Mouse (Mus musculus) lung, postnatal 0 days (tissue): ENCODE measurements around the gene Cyp27b1. TPM values are rescaled to one million over a fixed set of nuclear protein-coding genes. Genes with fewer than 3 reads are reported as not detected.
A peak's percentile ranks its signal among the peaks of the same experiment; 100 is the strongest.

ENCODE experiments used
- ATAC-seq: fragments of 200-750 bp; cut with Nextera tagmentation; 2 replicates; pipeline ENCODE4 v1.8.0; 2017; ENCODE audit warnings: moderate library complexity
- DNase-seq: peaks from one replicate; pipeline ENCODE4 v3.0.0-alpha.2; 2016; ENCODE audit warnings: low spot score
- H3K27ac ChIP-seq: fragments of 300-500 bp; sonication (generic); 2 replicates; pipeline ENCODE4 v1.5.1; 2014; ENCODE audit warnings: antibody characterized with exemption, mild to moderate bottlenecking, low read length, mixed read lengths
- H3K27me3 ChIP-seq: fragments of 300-500 bp; sonication (generic); replicated peaks from 2 replicates; pipeline ENCODE4 v1.6.1; 2014; ENCODE audit warnings: low read length, mixed read lengths; ENCODE audit not compliant: insufficient read depth
- H3K36me3 ChIP-seq: fragments of 300-500 bp; sonication (generic); 2 replicates; pipeline ENCODE4 v1.6.1; 2014; ENCODE audit warnings: low read length, mixed read lengths; ENCODE audit not compliant: insufficient read depth
- H3K4me1 ChIP-seq: fragments of 300-500 bp; sonication (generic); 2 replicates; pipeline ENCODE4 v1.6.1; 2014; ENCODE audit warnings: antibody characterized with exemption, low read depth, low read length, mixed read lengths; ENCODE audit not compliant: insufficient read depth
- H3K4me2 ChIP-seq: fragments of 300-500 bp; sonication (generic); replicated peaks from 2 replicates; pipeline ENCODE4 v1.6.1; 2014; ENCODE audit warnings: low read depth, mild to moderate bottlenecking, low read length, moderate library complexity, mixed read lengths
- H3K4me3 ChIP-seq: fragments of 300-500 bp; sonication (generic); 2 replicates; pipeline ENCODE4 v1.5.1; 2014; ENCODE audit warnings: low read depth, low read length
- H3K9ac ChIP-seq: fragments of 300-500 bp; sonication (generic); replicated peaks from 2 replicates; pipeline ENCODE4 v1.6.1; 2014; ENCODE audit warnings: low read depth, mild to moderate bottlenecking
- H3K9me3 ChIP-seq: fragments of 300-500 bp; sonication (generic); 2 replicates; pipeline ENCODE4 v1.6.1; 2016; ENCODE audit warnings: low read length, mixed read lengths
- CTCF ChIP-seq: IDR thresholded peaks from 2 replicates; pipeline ENCODE4 v1.5.1; 2016; ENCODE audit warnings: antibody characterized with exemption, mild to moderate bottlenecking
- EP300 ChIP-seq: IDR thresholded peaks from 2 replicates; pipeline ENCODE4 v1.6.1; 2016; ENCODE audit warnings: antibody characterized with exemption, mild to moderate bottlenecking, control low read depth
- WGBS: fragments of 180-500 bp; shearing (Covaris S2); extraction: QIAGEN DNeasy Blood & Tissue Kit; methylation state at CpG from one replicate; pipeline ENCODE4 v1.1.7; 2014; 5-methylcytosine and 5-hydroxymethylcytosine counted together
- polyA plus RNA-seq: library from polyadenylated mRNA; unstranded; fragments of >200 nt; fragmentation: Nextera tagmentation; extraction: Ambion mirVana; gene quantifications from 2 replicates; pipeline ENCODE4 v1.2.1, GENCODE M21; 2015

The Cyp27b1 gene
- polyA plus RNA-seq, 1 experiment from 2014 or later = 0.13 TPM

DNA sequence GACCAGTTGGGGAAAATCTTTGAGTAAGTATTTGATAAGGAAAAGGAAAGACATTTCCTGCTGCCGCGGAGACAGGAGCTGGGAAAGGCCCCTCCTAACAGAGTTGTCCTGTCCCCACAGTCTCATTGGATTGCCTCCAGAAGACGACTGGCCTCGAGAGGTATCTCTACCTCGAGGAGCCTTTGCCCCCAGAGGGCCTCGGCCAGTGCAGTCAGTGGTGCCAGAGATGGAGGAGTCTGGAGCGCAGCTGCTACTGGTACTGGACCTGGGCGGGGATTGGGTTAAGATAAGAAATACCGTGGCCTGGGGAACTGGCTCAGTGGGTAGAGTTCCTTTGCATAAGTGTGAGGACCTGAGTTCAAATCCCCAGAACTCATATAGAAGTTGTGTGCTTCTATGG is 17.9 kb downstream of the Cyp27b1 start:
- no peak overlapping the region for H3K4me3 ChIP-seq
- H3K27ac ChIP-seq = no peak overlapping the region
- DNase-seq = no peak
- no peaks in the 10 kb centered on the region for H3K27me3 ChIP-seq
- no peak overlapping the region for H3K4me2 ChIP-seq
- no peak overlapping the region for H3K9ac ChIP-seq
- peaks cover 20% of the 10 kb centered on the region for H3K36me3 ChIP-seq
- 66% methylated on average over 9 of the region's 9 CpGs for WGBS
- TF ChIP-seq EP300 = no peak
- TF ChIP-seq CTCF = no peak
- peaks cover 11% of the 10 kb centered on the region; the same call in 1 of the 2 replicates for H3K4me1 ChIP-seq
- ATAC-seq = no peak
- H3K9me3 ChIP-seq = no peaks in the 10 kb centered on the region

GRCm38 (mm10) chr10:127066519-127067018 is 18.5 kb downstream of the Cyp27b1 start:
- H3K4me2 ChIP-seq = no peak overlapping the region
- H3K27ac ChIP-seq = no peak overlapping the region
- H3K9me3 ChIP-seq = no peaks in the 10 kb centered on the region
- H3K9ac ChIP-seq = no peak overlapping the region
- H3K27me3 ChIP-seq = no peaks in the 10 kb centered on the region
- WGBS = 91% methylated on average over 14 of the region's 14 CpGs
- ATAC-seq = no peak
- DNase-seq = no peak
- H3K4me1 ChIP-seq = peaks cover 14% of the 10 kb centered on the region; the same call in 1 of the 2 replicates
- no peak for TF ChIP-seq CTCF
- TF ChIP-seq EP300 = no peak
- peaks cover 20% of the 10 kb centered on the region for H3K36me3 ChIP-seq
- H3K4me3 ChIP-seq = no peak overlapping the region

DNA sequence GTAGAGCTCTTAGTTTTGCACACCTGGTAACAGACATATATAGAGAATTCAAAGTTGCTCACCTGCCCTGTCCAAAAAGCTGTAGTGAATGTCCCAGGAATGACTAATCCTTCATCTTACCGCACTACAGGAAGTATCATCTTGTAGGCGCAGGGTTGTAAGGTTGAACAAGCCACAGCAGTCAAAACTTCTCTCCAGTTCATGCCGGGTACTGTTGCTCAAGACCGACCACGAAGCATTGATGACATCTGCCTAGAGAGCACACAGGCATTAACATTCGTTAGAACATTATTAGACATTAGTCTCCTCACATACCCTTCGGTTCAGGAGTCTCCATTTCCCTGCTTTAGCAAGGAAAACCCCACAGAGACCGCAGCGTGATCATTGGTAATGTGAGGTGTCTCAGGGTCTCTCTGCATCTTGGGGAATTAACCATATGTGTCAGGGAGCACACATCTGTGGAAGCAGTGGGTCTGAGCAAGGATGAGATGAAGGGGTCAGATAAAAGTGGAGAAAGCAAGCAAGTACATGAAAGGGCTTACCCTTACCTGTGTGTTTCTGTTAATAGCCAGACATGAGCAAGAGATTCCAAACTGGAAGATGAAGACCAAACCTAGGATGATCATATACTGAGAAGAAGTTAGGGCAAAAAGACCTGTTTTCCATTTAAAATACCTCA is 20.4 kb downstream of the Cyp27b1 start:
- ATAC-seq (no peak), DNase-seq (no peak)
- 64% methylated on average over 9 of the region's 9 CpGs for WGBS
- peaks cover 14% of the 10 kb centered on the region; the same call in 1 of the 2 replicates for H3K4me1 ChIP-seq
- no peak overlapping the region for H3K4me3 ChIP-seq
- no peak overlapping the region for H3K27ac ChIP-seq
- no peaks in the 10 kb centered on the region for H3K9me3 ChIP-seq
- no peak overlapping the region for H3K4me2 ChIP-seq
- H3K36me3 ChIP-seq = peaks cover 20% of the 10 kb centered on the region
- H3K27me3 ChIP-seq = no peaks in the 10 kb centered on the region
- no peak for TF ChIP-seq CTCF
- TF ChIP-seq EP300 = no peak
- H3K9ac ChIP-seq = no peak overlapping the region

- H3K9ac ChIP-seq = peak overlapping the region; percentile 60
- H3K9me3 ChIP-seq = no peaks in the 10 kb centered on the region
- H3K4me2 ChIP-seq = peak overlapping the region; percentile 77
- no peak for TF ChIP-seq EP300
- no peak for TF ChIP-seq CTCF
- peak overlapping the region; percentile 59 for H3K4me3 ChIP-seq
- ATAC-seq (peak; percentile 32), DNase-seq (no peak)
- H3K27ac ChIP-seq = peak overlapping the region; percentile 83
- H3K4me1 ChIP-seq = peaks cover 11% of the 10 kb centered on the region; the same call in 1 of the 2 replicates
- H3K36me3 ChIP-seq = peaks cover 20% of the 10 kb centered on the region
- H3K27me3 ChIP-seq = no peaks in the 10 kb centered on the region
- 7% methylated on average over 30 of the region's 30 CpGs for WGBS
Observed at GRCm38 (mm10) chr10:127069281-127070189, 21.5 kb downstream of the Cyp27b1 start.

DNA sequence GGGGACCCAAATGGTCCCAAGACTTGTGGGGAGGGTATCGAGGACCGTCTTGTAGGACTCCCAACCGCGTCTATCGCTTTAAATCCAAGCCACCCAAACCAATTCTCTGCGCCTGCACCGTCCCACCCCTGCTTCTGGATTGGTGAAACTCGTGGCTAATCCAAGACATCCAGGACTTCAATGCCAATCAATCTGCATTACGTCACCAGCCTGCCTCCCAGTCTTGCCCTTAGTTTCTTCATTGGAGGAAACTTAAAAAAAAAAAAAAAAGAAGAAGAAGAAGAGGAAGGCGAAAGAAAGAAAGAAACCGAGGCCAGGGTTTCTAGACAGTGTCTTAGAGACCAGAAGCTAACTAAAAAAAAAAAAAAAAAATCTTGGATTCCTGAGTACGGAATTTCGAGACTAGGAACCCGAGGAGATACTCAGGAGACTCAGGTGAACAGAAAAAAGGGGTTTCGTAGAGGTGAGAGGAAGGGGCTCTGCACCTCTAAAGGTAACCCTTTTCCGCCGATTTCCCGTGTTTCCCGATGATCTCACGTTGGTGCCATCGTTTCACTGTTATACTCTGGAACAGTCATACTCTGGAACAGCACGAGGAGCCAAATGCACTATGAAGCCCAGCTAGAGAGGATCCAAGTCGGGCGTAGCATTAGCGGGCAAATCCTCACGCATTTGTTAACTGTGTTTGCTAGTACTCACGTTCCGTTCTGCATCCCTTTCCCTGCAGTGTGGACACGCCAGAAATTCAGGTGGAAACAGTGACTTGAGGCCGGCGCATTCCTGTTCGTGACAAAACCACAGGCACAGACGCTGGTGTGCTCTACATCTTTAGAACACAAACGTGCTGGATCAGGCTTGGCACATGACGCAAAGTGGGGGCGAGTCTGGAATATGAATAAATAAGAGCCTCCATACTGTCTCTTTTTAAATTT is 22.4 kb downstream of the Cyp27b1 start, which contains the start of gene Tspan31:
Tspan31 (minus strand) TSS at position 75 of the 932 bp plus-strand sequence.
- Histone ChIP-seq H3K4me3 (peak within 1 kb of the TSS; percentile 59), H3K27ac (peak within 1 kb of the TSS; percentile 83), H3K9me3 (no peaks in the 10 kb centered on the region), H3K4me1 (peaks cover 11% of the 10 kb centered on the region; the same call in 1 of the 2 replicates), H3K9ac (peak within 1 kb of the TSS; percentile 60), H3K4me2 (peak within 1 kb of the TSS; percentile 77), H3K27me3 (no peaks in the 10 kb centered on the region), H3K36me3 (peaks cover 16% of the 10 kb centered on the region)
- TF ChIP-seq CTCF (no peak), EP300 (peak; percentile 48; the same call in 1 of the 2 replicates)
- WGBS = under 1% methylated on average over 36 of the region's 36 CpGs
- ATAC-seq = peak; percentile 96
- DNase-seq = peak; percentile 98
